Mouse (Mus musculus) heart, adult 2 months (tissue): Measurements from ENCODE around the gene Il5.

ENCODE experiments used
- CTCF ChIP-seq: fragments of 200-600 bp; IDR thresholded peaks from 2 replicates; pipeline ENCODE4 v1.8.1; 2022; ENCODE audit warnings: antibody characterized with exemption, mild to moderate bottlenecking, moderate library complexity
- EP300 ChIP-seq: fragments of 200-500 bp; IDR thresholded peaks from 2 replicates; pipeline ENCODE4 v1.6.1; 2011; ENCODE audit warnings: low read depth, low read length, control low read depth; ENCODE audit not compliant: insufficient read depth
- POLR2A ChIP-seq: fragments of 200-500 bp; IDR thresholded peaks from 2 replicates; pipeline ENCODE4 v1.6.1; 2011; ENCODE audit warnings: mild to moderate bottlenecking, low read depth, low read length, control low read depth; ENCODE audit not compliant: insufficient read depth

DNA sequence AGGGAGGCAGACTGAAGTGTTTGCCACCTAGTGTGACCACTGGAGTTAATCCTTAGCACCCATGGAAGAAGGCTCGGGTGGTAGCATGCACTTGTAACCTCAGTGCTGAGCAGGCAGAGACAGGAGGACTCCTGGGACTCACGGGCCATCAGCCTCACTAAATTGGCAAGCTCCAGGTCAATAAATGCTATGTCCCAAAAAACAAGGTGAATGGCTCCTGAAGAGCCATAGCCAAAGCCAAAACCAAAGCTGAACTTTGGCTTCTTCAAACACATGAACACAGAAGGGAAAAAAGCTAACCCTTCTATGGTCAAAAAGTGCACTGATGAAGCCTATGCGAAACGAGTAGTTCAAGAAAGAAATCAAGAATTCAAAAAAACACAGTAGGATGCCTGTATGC lies 21.2 kb upstream of the Il5 start:
- TF ChIP-seq EP300 = no peak
- TF ChIP-seq CTCF = no peak
- TF ChIP-seq POLR2A = no peak
